Mouse (Mus musculus) heart, adult 9 months (tissue): Measurements from ENCODE around the gene Olfr868.

Experiments used
- DNase-seq, 2 experiments: peaks; one replicate each; pipeline ENCODE4 v3.0.0; 2022; ENCODE audit warnings: low spot score in 2 of 2

Olfr868 gene

DNA sequence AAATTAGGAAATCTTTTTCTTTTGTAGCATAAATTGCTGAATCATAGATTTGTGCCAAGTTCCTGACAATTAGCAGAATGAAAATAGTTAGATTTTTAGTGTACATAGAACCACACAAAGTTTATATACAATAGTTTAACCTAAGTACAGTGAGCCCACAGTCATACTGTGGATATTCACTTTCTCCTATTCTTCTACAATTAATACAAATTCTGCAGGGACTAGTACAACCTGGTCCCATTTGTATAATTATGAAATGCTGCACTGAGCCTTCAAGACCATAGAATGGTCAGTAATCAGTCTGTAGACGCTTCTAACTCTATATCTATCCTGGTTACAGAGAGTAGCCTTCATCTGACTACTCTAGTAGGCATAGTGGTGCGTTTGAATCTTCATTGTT lies at the start of gene Olfr868:
Gene Olfr868, plus strand, starts transcription at position 301 of the 400 bp plus-strand sequence.
- no peak for DNase-seq

DNA sequence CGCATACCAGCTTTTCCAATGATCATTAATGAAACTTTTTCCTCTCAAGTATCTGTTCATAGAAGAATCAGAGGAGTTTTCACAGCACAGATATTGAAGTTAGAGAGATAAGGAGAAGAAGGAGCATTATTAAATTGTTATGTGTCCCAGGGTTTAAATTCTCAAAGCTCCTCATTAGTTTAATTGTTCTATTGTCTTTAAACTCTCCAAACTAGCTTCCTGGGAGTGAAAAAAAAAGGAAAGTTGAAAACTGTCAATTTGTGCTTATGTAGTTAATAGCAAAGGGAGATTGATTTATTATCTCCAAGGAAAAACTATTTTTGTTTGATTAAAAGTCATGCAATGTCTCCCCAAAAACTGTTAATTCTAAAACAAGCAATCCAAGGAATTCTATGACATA lies 41.0 kb upstream of the Olfr868 start, which contains the start of gene Olfr867:
Gene Olfr867, minus strand, starts transcription at position 101 of the 400 bp plus-strand sequence.
- DNase-seq, result no peak

DNA sequence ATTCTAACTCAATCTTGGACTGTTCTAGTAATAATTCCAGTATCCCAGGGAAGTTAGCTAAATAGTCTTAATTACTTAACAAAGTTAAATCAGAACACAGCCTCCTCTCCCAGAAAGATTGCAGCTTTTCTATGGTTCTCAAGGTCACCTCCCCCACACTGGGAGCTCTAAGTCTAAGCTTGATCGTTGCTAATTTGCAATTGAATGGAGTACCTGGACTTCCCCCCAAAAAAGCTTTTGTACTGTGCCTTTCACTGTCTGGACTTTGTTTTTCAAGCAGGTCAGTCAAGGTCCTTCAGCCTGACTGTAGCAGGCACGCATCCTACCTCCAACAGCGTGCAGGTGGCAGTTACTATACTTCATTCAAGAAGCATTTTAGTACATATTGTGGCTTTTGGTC lies 28.2 kb upstream of the Olfr868 start:
- no peak for DNase-seq

DNA sequence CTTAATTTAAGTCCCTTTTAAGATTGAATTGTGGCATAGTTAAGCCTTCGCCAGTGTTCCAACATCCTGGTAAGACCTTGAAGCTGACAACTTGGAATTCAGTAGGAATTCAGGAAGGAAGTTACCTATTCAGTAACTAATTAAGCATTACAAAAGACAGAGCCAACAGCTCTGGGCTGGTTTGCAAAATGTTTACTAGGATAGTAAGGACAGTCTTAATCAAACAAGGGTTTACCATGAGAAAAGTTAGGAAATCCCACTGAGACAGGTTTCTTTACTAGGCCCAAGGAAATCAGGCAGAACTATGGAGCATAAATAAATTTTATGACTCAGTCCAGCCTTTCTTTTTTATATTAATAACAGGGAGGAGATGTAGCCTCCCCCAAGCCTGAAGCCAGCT lies 27.1 kb upstream of the Olfr868 start:
- no peak for DNase-seq

DNA sequence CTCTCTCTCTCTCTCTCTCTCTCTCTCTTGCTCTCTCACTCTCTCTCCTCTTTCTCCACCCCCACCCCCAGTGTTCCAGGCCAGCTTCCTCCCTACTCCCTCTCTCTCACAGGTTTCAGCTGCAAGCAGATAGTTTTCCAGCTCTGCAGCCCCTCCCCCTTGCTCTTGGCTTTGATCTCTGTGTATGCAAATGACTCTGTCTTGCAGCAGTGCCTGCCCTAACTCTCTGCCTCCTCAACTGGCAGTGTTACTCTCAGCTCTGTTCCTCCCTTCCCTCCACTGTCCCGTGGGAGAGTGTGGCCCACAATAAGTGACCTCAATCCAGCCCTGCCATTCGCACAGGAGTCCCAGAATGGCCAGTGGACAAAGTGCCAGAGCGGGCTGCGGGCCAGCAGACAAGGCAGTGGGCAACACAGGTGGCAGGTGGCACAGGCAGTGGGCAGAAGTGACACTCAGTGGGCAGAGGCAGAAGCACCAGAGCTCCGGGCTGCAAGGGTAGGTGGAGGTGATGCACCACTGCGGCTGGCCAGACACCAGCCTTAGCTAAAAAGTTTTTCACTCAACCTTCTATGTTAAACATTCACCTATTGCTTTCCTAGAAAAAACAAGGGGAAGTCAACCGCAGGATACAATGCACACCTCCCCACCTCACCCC lies 24.8 kb upstream of the Olfr868 start:
- DNase-seq, result no peak

DNA sequence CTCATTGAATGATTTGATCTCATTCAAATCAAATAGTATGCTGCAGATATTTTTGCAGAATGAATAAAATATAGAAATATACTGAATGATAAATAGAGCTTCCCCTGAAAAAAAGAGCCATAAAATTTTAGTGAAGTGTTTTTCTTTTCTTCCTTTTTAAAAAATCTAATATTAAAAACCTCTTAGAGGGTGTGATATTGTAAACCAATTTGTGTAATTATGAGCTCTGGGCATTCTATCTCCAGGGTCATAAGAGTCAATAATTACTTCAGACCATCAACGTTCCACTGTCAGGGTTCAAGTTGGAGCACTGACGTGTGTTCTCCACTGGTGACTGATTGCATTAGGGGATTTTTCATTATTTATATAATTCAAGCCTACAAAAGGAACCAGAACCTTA lies 30.3 kb downstream of the Olfr868 start, which contains the start of gene Olfr869:
Gene Olfr869, plus strand, starts transcription at position 301 of the 400 bp plus-strand sequence.
- no peak for DNase-seq

DNA sequence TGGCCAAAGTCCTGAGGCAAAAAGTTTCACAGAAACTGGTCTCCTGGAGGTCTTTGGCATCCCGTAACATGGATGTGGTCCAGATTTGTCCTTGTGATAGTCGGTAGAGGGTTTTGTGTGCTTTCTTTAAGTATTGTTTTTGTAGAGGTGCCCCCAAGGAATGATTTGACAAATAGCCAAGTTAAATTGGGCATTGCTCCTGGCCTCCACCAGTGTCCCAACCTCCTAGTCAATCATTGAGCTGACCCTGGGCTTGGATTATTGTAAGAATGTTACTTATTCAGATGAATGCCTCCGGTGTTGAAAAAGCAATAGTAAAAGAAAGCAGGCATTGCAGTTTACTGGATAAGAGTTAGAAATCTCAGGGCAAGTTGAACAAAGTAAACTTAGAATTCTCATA lies 51.3 kb downstream of the Olfr868 start:
- DNase-seq, result no peak
